Mouse (Mus musculus) C2C12 (cell line): ENCODE results near the gene Duoxa2.

Experiments
- CTCF ChIP-seq: IDR thresholded peaks from one replicate; pipeline ENCODE4 v1.5.1; 2011; ENCODE audit not compliant: control insufficient read depth, insufficient read depth, insufficient read length
- MYOG ChIP-seq: IDR thresholded peaks from one replicate; pipeline ENCODE4 v1.6.1; 2011; ENCODE audit not compliant: control insufficient read depth, insufficient read length; ENCODE audit errors: extremely low read depth
- USF1 ChIP-seq: IDR thresholded peaks from one replicate; pipeline ENCODE4 v1.6.1; 2011; ENCODE audit warnings: low read depth, mild to moderate bottlenecking, control low read depth, moderate library complexity

DNA sequence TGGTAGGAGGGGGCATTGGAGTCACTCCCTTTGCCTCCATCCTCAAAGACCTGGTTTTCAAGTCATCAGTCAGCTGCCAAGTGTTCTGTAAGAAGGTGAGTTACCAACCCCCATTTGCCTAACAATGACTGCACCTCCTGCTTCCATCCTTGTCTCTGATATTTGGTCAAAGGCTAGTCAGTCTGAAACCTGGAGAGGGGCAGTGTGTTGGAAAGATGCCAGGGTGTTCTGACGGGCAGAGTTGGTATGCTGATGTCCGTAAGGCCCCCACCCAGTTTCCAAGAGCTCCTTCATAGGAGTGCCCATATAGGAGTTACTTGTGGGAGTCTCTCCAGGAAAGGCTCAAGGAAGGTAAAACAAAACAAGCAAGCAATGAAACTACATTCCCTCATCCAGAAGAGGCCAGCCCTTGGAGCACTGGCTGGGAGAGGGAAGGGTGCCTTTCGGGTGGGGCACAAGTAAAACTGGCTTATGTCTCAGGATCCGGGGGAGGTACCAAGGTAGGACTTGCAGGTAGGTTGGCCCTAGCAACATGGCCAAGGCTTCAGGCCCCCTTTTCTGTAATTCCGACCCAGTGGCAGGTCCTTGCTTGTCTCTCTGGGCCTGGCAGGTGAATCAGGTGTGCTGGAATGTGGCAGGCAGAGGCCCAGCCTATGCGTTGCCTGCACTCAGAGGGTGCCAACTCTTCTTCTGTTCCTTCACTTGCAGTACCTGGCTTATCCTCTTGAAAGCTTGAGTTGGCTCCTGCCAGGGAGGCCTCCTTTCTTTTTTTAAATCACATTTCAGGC, 46.6 kb downstream of the Duoxa2 start:
- TF ChIP-seq CTCF (no peak), MYOG (no peak), USF1 (no peak)
